Mouse (Mus musculus) liver (tissue): Measurements from ENCODE around the gene Aldh1b1.

Source experiments
- DNase-seq: peaks from one replicate; pipeline ENCODE4 v3.0.0-alpha.2; 2020; ENCODE audit warnings: mixed read lengths

Gene Aldh1b1

DNA sequence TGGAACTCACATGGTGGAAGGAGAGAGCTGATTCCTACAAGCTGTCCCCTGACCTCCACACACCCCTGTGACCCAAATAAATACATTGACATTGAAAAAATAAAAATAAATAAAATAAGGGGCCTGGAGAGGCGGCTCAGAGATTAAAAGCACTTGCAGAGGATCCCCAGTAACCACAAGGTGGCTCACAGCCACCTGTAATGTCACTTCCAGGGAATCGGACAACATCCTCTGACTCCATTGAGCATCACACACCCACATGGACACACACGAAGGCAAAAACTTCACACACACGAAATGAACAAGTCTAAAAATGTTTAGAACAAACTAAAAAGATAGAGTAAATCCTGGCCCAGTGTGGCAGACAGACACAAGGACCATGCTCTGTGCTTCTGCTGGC lies 12.1 kb upstream of the Aldh1b1 start:
- no peak for DNase-seq

DNA sequence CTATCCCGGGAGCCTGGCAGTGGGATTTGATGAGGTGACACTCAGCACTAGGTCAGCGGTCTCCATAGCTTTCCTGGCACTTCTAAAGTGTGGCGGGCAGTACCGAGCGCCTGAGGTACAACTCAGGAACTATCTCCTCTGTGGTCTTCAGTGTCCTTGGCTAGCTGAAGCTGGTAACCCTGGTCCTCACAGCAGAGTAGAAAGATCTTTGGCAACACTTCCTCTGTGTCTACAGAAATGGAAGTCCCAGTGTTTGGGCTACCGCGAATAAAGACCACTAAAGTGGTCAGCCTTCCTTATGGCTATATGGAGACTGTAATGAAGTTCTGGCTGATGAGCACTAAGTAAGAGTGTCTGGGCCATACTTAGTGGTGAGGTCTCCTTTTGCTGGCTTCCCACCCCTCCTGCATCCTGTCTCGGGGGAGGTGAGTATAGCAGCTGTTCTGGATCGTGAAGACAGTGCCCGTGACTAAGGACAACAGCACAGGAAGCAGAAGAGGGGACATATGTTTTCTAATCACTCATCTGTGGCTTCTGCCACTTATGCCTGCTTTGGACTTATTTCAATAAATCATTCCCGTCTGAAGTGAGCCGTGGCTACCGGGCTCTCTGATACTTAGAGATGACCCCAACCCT lies 10.3 kb upstream of the Aldh1b1 start:
- no peak for DNase-seq

DNA sequence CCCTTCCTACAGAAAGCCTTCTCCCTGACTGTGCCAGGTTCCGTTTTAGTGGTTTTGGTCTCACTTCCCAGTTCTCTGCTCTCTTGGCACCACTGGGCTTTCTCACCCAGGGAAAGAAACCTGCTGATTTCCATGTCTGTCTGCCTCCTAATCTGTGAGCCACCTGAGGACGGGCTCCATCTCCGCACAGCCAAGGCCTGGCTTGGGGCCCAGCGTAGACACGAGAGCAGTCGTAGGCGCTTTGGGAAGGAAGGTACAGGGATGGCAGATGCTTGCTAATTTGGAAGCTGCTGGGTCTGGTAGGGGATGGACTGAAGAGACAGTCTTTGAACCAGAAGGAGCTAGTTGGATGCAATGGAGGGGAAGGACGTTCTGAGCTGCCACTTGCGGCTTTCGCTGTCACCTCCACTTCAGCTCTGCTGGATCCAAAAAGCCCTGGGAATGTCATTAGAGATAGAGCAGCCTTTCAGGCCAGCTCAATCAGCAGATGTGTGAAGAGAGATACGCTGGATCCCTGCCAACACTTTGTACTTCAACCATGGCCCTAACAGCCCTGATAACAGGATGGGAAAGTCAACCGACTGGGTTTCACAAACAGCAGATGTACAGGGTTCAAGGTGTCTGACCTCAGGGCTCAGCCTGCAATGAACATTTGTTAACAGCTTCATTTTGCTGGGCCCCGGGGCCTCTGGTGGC lies 9.4 kb upstream of the Aldh1b1 start:
- DNase-seq = peak; percentile 52

DNA sequence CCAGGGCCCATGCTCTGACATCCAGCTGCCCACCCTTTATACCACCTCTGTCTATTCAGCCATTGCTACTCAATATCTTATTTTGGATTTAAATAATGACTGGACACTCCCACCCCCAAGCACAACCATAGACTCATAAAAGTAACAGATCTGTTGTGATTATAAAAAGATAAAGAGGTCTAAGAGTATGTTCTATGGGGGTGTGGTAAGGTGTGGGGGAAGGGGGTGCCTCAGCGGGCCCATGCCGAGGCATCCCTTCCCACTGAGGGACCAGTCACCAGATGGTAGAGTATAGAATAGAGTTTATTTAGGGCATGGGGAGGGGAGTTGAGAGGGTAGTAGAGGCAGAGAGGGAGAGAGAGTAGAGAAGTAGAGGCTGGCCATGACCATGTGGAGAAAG lies 8.8 kb upstream of the Aldh1b1 start:
- no peak for DNase-seq

DNA sequence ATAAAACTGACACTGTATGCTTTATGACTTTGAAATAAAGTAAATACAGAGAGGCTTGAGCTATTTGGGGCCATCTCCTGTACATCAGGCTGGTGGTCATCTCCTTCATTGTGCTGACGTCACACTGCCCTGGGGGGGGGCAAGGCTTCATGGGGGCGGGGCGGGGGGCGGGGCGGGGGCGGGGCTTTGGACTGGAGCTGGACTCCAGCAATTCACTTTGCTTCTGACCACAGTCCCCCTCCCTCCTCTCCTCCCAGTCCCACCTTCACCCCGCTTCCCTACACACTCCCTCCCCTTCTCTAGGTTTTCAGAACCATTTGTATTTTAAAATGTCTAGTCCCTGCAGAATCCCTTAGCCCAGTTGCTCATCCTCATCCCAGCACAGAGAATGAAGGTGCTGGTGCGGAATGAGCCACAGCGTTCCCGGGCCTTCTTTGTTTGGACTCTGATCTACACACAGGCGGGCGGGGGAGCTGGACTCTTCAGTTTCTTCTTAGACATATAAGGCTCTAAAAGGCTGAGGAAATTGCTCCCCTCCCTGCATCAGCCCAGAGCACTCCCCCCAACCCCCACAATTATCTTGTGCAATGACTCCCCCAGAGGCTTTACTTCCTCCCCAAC lies 3.5 kb upstream of the Aldh1b1 start:
- peak; percentile 61 for DNase-seq

DNA sequence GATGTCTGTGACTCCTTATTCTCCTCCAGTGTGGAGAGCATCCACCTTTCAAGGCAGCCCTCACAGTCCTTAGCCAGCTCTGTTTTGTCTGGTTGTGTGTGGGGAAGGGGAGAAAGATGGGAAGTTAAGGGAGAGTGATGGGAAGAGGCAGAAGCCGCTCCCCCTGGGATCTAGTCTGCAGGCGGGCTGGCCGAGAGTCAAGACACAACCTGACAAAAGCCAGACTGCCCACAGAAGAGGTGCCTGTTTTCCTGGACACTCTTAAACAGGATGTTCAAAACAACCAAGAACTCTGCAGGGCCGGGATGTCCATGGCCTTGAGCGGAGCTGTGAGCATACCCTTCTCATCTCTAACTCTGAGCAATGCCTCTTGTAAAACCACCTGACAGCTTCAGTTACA lies 2.1 kb upstream of the Aldh1b1 start:
- no peak for DNase-seq

DNA sequence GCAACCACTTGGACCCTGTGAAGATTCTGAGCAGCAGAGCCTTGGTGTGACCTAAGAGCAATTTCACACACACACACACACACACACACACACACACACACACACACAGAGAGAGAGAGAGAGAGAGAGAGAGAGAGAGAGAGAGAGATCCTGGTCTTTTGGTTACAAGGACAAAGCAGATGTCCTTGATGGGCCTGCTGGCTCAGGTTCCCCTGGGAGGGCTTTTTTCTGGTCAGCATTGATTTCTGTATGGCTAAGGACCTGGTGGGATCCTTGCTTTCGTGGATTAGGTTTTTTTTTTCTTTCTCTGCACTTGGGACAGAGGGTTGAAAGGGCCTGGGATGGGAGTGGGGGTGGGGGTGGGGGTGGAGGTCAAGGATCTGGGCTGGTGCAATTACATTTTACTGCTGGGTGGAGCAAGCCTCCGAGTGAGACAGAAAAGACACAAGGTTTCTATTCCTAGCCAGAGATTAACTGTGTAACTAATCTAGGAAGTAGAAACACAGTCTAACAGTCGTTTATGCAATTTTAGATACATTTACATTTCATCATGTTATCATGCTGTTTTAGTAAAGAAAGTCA lies 1.2 kb downstream of the Aldh1b1 start:
- no peak for DNase-seq

DNA sequence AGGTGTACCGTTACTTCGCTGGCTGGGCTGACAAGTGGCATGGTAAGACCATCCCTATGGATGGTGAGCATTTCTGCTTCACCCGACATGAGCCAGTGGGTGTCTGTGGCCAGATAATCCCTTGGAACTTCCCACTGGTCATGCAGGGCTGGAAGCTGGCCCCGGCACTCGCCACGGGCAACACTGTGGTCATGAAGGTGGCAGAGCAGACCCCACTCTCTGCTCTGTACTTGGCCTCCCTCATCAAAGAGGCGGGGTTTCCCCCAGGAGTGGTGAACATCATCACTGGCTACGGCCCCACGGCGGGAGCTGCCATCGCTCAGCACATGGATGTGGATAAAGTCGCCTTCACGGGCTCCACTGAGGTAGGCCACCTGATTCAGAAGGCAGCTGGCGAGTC lies 4.1 kb downstream of the Aldh1b1 start:
- DNase-seq = no peak

DNA sequence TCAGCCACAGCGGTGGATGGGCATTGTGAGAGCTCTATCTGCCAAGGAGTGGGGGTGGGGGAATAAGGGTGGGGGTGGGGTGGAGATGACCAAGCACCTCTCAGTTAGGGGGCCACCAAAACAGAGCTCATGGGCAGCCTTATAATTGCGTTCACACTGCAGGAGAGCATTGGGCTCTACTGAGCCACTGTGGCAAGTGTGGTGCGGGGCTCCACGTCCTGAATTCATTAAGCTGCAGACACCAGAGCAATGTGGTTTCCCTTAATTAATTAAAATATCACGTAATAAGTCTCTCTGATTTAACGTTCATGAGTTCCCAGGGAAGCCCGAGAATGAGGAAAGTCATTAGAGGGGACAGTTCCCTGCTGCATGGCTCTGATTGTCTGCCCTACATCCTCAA lies 9.2 kb downstream of the Aldh1b1 start:
- no peak for DNase-seq

DNA sequence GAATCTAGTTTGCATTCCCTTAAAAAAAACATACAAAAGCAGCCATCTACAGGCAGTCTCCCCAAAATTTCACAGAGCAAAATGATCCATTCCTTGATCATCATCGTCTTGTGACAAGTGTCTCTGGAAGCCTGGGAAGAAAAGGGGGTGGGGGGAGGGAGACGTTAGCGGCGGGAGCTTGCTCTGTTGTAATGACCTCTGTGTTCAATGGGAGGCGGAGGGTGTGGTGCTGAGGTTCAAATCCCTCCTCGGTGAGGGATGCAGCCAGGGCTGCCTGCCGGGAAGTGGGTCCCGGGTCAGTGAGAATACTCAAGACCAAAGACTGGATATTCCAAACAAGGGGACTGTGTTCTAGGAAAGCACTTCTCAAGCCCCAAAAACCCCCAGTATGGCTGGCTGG lies 12.4 kb downstream of the Aldh1b1 start:
- DNase-seq = no peak

DNA sequence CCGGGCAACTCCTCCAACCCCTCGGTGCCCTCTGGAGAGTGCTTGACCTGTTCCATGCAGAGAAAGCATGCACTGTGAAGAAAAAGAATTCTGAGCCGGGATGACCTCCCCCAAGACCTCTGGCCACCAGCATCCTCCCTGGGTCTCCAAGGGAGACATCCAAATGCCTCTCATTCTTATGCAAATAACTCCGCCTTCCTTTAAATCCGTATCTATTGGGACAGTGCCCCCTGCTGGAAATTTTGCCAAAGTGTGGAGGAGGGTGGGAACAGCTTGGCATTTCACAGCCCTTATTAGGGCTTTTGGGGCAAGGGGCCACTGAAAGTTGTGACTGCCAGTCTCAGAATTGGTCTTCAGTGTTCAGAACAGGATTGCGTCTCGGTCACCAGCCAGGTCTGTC lies 16.7 kb downstream of the Aldh1b1 start:
- DNase-seq = peak; percentile 26

DNA sequence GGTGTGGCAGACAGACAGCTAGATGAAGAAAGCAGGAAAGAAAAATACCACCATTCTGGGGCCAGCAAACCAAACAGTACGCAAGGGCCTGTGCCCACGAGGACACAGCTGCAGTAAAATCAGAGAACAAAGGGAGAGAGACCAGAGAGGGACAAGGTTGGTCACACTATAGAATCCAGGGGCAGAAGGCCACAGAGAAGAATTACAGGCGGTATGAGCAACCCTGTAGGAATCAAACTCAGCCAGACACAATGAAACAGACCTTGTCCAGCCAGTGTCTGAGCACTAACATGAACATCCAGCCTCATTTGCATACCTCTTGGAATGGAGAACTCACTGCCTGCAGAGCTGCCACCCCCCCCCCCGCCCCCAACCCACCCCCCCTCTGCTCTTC lies 20.0 kb downstream of the Aldh1b1 start:
- no peak for DNase-seq

DNA sequence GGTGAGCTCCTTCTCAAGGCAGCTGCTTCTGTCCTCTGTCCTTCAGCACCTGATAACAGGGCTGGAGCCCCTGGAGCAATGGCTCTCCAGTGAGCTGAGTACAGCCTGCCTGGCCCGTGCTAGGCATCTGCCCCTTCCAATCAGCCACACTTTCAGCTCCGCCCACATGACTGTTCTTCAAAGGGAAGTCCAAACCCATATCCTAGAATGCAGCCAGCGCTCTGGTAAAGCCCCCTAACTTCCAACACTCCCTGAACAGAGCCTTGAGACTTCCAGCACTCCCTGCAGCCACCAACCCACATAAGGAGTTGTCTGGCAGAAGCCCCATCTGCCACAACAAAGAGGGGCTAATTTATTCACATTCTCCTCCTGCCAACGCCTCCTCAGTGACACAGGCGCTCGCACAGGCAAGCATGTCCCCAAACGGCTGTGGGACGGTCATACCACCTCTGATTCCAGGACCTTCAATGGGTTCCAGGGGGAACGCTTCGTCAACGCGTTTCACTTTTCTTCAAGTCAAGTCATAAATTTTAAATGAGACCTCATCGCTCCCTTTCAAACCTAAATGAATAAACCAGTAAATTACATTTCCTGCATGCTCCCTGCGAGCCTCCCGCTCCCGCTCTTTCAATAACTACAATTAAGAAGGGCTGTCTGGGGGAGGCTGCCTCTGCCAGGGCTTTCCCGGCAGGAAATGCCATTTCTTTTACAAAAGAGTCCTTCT lies 20.5 kb downstream of the Aldh1b1 start:
- peak; percentile 19 for DNase-seq

DNA sequence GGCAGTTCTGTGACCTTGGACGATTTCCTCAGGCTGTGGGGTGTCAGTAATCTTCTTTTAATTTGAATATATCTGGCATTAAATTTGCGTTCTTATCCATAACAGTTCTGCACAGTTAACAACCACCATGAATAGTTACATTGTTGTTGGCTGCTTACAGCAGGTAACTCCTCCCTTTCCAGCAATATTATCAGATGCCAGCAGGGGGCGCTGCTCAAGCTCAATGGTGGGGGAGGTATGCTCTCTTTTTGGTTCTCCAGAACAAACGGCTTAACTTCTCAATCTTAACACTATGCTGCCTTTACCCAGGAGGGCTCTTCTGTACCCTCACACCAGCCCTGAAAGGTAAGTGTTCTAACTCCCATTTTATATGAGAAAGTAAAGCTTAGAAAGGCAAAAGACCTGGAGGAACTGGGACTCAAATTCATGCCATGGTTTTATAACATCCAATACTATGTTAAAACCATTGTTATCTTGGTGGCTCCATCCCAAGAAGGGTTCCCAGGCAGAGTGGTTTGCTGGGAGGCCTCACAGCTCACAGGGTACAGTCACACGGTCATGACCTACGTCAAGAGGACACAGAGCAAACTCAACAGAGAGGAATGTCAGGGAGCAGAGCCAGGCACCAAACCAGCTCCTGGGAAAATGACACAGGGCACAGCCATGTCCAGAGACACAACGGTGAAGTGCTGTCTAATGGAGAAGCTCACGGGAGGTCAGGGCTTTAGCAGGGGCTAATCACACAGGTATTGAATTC lies 21.4 kb downstream of the Aldh1b1 start:
- peak; percentile 62 for DNase-seq

DNA sequence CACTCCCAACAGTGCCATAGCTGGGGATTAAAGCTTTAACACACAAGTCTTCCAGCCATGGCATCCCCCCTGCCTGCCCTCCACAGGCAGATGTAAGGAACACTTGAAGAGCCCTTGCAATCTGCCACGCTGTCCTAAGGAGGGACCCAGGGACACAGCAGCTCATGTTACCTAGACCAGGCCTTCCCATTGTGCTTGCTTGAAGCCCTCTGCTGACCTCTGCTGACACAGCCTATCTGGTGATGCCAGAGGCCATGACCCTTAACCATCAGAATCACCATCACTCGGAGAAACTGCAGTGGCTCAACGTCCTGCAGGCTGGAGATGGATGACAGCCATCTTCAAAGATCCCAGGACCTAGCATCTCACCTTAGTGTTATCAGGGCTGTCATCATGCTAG lies 23.2 kb downstream of the Aldh1b1 start:
- DNase-seq = no peak

DNA sequence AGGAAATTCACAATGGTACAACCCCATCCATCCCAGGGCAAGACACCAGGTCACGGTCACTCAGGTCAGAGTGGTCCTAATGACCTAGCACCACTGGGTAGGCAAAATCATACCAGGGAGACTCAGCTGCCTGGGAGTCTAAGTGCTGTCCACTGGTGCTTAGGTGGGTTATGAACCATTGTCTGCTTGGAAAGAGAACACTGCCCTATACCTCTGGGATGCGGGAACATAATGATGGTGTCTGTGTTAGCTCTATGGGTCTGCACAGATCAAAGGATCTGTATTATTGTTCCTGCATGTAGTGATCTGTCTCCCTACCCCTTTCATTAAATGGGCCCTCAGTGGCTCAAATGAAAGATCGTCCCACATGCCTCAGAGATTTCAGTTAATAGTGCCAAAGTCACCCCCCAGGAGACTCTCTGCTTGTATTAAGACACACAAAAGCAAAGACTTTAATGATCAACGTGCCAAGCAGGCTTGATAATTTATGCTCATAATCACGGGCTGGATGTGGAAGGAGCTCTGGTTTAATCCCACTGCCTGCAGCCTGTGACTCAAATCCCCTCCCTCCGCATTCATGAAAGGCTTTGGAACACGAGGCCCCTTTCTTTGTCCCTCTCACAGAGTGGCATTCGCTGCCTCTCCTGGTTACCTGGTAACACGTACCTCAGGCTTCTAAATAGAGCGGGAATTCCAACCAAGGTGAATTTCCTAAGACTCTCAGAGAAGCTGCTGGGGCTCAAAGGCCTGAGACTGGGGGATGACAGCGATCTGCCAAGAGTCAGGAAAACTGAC lies 24.2 kb downstream of the Aldh1b1 start:
- no peak for DNase-seq

DNA sequence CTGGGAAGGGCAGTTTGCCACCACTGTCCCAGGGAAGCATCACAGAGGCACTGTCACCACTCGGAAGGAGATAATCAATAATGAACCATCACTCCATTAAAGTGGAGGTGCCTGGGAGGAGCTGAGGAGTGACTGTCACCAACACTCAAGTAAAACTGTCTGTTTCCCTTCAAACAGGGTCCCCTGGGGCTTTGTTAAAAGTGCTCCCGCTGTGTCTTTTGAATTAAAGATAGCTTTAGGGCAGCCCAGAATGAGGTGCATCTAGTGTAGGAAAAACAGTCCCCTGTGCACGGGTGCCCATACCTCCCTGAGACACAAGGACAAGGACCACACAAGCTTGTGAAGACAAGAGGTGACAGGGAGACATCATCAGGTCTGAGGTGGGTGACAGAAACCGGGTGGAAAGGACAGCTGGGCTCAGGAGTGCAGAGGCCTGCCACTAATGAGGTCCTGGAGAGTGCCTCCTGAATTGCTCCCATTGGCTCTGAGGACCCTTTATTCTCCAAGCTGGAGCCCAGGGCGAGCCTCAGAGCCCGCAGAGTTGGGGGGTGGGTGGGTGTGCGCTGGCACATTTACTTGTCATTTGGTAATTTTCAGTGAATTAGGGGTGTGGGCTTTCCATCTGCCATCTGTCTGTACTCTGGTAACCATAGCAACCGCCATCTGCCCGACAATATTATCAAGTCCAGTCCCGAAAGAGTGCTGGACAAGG lies 25.4 kb downstream of the Aldh1b1 start:
- DNase-seq = no peak

DNA sequence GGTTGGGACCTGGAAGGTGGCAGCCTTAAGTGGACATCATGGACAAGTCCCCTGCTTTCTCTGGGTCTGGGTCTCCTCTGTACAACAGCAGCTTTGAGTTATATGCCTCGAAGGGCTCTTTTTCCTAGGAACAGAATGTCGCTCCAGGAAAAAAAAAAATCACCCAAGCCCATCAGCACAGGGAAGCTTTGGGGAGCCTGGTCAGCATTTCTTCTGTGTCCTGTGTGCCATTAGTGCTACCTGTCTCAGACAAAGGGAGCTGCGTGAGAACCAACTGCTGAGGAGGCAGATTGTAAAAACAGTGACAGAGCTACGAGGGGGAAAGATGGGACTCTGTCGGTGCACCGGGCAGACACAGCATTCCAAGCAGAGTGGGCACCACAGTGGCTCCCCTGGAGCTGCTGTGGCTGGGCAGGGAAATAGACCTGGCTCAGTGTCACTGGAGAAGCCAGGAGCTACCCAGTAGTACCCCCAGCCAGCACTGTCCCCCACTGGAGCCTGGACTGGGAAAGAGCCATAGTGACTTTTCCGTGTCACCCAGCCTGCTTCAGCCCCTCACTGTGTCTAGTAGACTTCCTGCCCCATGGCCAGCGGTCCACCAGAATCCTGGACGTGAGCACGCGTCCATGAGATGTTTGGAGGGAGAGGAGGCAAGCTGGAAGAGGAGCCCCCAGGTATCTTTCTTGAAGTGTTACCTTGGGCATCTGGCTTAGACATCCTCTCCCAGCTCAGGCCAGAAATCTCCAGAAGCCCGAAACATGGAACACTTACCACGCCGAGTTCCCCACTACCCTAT lies 26.1 kb downstream of the Aldh1b1 start:
- no peak for DNase-seq

DNA sequence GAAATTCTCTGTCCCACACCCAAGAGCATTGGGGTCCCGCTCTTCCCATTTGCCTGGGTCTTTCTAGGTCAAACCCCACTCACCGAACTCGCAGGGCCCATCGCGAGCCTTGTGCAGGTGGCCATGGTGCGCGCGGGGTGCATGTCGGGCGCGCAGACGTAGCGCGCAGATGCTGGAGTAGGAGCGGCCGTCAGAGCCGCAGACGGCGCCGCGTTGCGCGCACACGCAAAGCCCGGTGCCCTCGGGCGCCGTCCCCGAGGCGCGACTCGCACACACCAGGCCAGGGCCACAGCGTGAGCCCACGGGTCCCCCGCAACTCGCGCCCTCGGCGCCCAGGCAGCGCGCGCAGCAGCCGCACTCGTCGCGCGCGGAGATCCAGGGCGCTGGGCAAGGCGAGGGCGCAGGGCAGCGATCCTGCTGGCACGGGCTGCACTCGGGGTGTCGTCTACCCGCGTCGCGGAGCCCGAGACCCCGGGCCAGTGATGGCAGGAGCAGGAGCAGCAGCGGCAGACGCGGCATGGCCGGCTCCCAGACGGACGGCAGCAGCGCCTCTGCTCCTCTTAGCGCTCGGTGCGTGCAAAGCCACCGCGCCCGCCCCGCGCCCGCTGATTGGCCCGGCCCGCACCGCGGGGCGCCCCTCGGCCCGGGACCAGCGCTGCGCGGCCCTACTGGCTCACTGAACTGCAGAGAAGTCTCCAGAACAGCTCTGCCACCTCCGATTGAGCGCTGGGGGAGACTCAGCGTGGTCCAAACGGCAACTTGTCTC lies 27.6 kb downstream of the Aldh1b1 start, which contains the start of gene Igfbpl1:
Gene Igfbpl1 (minus strand): TSS at position 649 of the 766 bp plus-strand sequence.
- DNase-seq = no peak
